Comparison of ENCODE assay signal across 19 mouse cellular contexts in the genomic region with DNA sequence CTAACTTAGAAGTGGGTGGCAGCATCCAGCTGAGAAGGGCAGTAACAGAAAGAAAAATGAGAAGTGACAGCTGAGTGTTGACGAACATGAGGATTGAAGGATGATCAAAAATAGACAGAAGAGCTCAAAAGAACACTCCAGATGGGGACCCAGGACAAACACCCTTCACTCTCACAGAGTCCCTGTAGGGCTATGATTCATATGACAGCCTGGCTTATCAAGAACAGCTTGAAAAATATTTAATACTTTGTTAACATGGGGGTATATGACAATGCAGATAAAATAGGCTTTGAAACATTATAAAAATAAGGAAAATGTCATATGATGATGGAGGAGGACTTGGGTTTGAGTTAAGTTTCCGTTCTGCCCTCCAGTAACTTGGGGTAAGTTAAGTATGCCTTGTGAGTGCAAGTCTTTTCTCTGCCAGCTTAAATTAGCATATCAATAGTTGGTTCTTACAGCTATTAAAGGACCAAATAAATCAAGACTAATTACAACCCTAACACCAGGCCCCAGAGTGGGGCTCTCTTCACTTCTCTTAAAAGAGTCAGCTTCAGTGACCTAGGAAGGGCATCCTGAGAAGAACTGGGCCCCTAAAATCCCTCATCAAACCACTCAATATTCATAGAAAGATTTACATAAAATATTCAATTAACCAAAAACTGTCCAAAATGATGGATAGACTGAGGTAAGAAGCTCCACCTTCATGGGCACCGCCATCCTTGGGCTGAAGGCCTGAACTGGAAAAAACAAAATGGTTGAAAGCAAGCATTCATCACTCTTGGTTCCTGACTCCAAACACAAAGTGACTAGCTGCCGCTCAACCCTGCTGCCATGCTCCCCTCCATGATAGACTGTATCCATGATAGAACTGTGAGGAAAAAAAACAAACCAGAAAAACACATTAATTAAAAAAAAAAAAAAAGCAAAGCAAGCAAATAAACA.
DNase-seq lines count a peak whose midpoint lies in the region; ATAC-seq and TF ChIP-seq lines count a peak whose summit lies in the region.
"Had no signal": no experiment of that assay in that cellular context is flagged by ENCODE, and none has a peak within 500 bp of the region (broad histone marks: within the 10 kb centered on the region; RNA-seq: fewer than 3 reads in every experiment).

No protein-coding gene starts in this region.

- no peak overlapping the region for H3K4me3 ChIP-seq in forebrain, embryonic 14.5 days (ENCODE audit: low read depth, low read length)
- H3K4me3 ChIP-seq in hindbrain, postnatal 0 days (ENCODE audit: low read length) = no peak overlapping the region
- H3K4me3 ChIP-seq: liver, embryonic 13.5 days; lung, embryonic 15.5 days; stomach, embryonic 15.5 days had no signal

- no peak overlapping the region for H3K27ac ChIP-seq in forebrain, embryonic 14.5 days (ENCODE audit: low read depth, low read length)
- H3K27ac ChIP-seq in hindbrain, postnatal 0 days = no peak overlapping the region
- H3K27ac ChIP-seq: liver, embryonic 13.5 days; lung, embryonic 15.5 days; stomach, embryonic 15.5 days had no signal

- no peak for TF ChIP-seq CTCF in hindbrain, postnatal 0 days (IDR thresholded peaks at IDR 0.05; ENCODE audit: low read depth)

- no peak overlapping the region for H3K4me2 ChIP-seq in forebrain, embryonic 14.5 days (ENCODE audit: low read length)
- H3K4me2 ChIP-seq in hindbrain, postnatal 0 days (ENCODE audit: low read depth, low read length) = no peak overlapping the region
- H3K4me2 ChIP-seq: liver, embryonic 13.5 days; lung, embryonic 15.5 days; stomach, embryonic 15.5 days had no signal

- no peaks in the 10 kb centered on the region for H3K27me3 ChIP-seq in forebrain, embryonic 14.5 days (replicated peaks; ENCODE audit: control insufficient read depth, insufficient read depth, low read length)
- H3K27me3 ChIP-seq in hindbrain, postnatal 0 days (ENCODE audit: insufficient read depth, low read length) = no peaks in the 10 kb centered on the region
- H3K27me3 ChIP-seq: liver, embryonic 13.5 days; lung, embryonic 15.5 days; stomach, embryonic 15.5 days had no signal

- DNase-seq in layer of hippocampus, adult 18-20 months (ENCODE audit: low spot score in 2 of 2) = peak; percentile 8 to 40
- DNase-seq in layer of hippocampus, postnatal 36 days = no peak
- peak; percentile 27 for DNase-seq in brain, adult 2 months (ENCODE audit: low read depth, low spot score)
- DNase-seq in forebrain, embryonic 14.5 days (ENCODE audit: low spot score) = peak; percentile 56
- DNase-seq in hindbrain, postnatal 0 days (ENCODE audit: low spot score) = peak; percentile 34
- DNase-seq in frontal cortex, postnatal 14 days (ENCODE audit: low spot score in 2 of 2) = no peak
- no peak for DNase-seq in adrenal gland, adult (ENCODE audit: inconsistent age in 2 of 2, low spot score in 1 of 2)
- DNase-seq: cerebellum, adult 9-11 months; gastrocnemius, postnatal 14 days; kidney, adult 9 months; kidney, postnatal 36 days; liver, embryonic 13.5 days; spleen, adult 18-20 months; thymus, adult 2 months had no signal

- ATAC-seq in forebrain, embryonic 14.5 days = peak; percentile 73
- no peak for ATAC-seq in hindbrain, postnatal 0 days
- ATAC-seq: activated CD4-positive, CD25-positive, alpha-beta regulatory T cell, adult 4 months; inflammation-experienced regulatory T-cells, adult 6 months; Patski had no signal

- no peak overlapping the region for H3K9ac ChIP-seq in forebrain, embryonic 14.5 days (ENCODE audit: low read length)
- H3K9ac ChIP-seq in hindbrain, postnatal 0 days (replicated peaks; ENCODE audit: low read length) = no peak overlapping the region
- H3K9ac ChIP-seq: liver, embryonic 13.5 days; lung, embryonic 15.5 days; stomach, embryonic 15.5 days had no signal

- 46% methylated on average over 4 of the region's 4 CpGs for WGBS in forebrain, embryonic 14.5 days
- WGBS in hindbrain, postnatal 0 days = 52% methylated on average over 4 of the region's 4 CpGs

- H3K4me1 ChIP-seq in forebrain, embryonic 14.5 days (ENCODE audit: control insufficient read depth, insufficient read depth, low read length) = no peaks in the 10 kb centered on the region; the same call in 1 of the 2 replicates
- H3K4me1 ChIP-seq in hindbrain, postnatal 0 days (ENCODE audit: insufficient read depth, low read length) = no peaks in the 10 kb centered on the region
- H3K4me1 ChIP-seq: liver, embryonic 13.5 days; lung, embryonic 15.5 days; stomach, embryonic 15.5 days had no signal

- H3K36me3 ChIP-seq in forebrain, embryonic 14.5 days (ENCODE audit: control insufficient read depth, insufficient read depth, low read length) = no peaks in the 10 kb centered on the region
- no peaks in the 10 kb centered on the region for H3K36me3 ChIP-seq in hindbrain, postnatal 0 days (ENCODE audit: insufficient read depth, low read length)
- H3K36me3 ChIP-seq: liver, embryonic 13.5 days; lung, embryonic 15.5 days; stomach, embryonic 15.5 days had no signal

- H3K9me3 ChIP-seq in forebrain, embryonic 14.5 days (replicated peaks; ENCODE audit: control insufficient read depth, low read length) = no peaks in the 10 kb centered on the region
- H3K9me3 ChIP-seq in hindbrain, postnatal 0 days (ENCODE audit: low read length) = no peaks in the 10 kb centered on the region
- H3K9me3 ChIP-seq: liver, embryonic 13.5 days; lung, embryonic 15.5 days; stomach, embryonic 15.5 days had no signal

Comparison
In these comparisons a context has a peak if more than half of its experiments do, and no peak if none do; other contexts are left out.
1. DNase-seq: peak in layer of hippocampus, adult 18-20 months (2 of 2), brain, adult 2 months (single experiment), forebrain, embryonic 14.5 days (single experiment) and hindbrain, postnatal 0 days (single experiment); none in layer of hippocampus, postnatal 36 days (0 of 2), frontal cortex, postnatal 14 days (0 of 2) and adrenal gland, adult (0 of 2).